Mouse (Mus musculus): ENCODE measurements at regions not wholly inside any gene's neighbourhood (a gene's known extent, or its start where the extent isn't known, plus 50 kb on each side); places are given as distances from the start of the nearest gene placed in this dataset.

GRCm38 (mm10) chr14:28784106-28784633 is 233.8 kb upstream of the Lrtm1 start:
- H3K27me3 ChIP-seq (replicated peaks): no peaks in the 10 kb centered on the region
- no peak for ATAC-seq (replicated peaks)
- no peaks in the 10 kb centered on the region for H3K36me3 ChIP-seq (replicated peaks)
- H3K27ac ChIP-seq: no peak overlapping the region
- H3K4me1 ChIP-seq: no peaks in the 10 kb centered on the region
- no peaks in the 10 kb centered on the region for H3K9me3 ChIP-seq
- H3K9ac ChIP-seq: no peak overlapping the region
- WGBS: 89% methylated on average over 6 of the region's 6 CpGs
- no peak overlapping the region for H3K4me2 ChIP-seq
- H3K4me3 ChIP-seq: no peak overlapping the region

GRCm38 (mm10) chr14:28798290-28798689 is 219.7 kb upstream of the Lrtm1 start:
- H3K27me3 ChIP-seq (replicated peaks): no peaks in the 10 kb centered on the region; the same call in 1 of the 2 replicates
- peaks cover 6% of the 10 kb centered on the region for H3K4me1 ChIP-seq
- no peak overlapping the region for H3K9ac ChIP-seq
- H3K27ac ChIP-seq: no peak overlapping the region
- no peaks in the 10 kb centered on the region for H3K36me3 ChIP-seq (replicated peaks)
- WGBS: 1% methylated on average over 4 of the region's 4 CpGs
- peak overlapping the region; percentile 33; the same call in 1 of the 2 replicates for H3K4me2 ChIP-seq
- no peak for ATAC-seq (replicated peaks)
- no peaks in the 10 kb centered on the region for H3K9me3 ChIP-seq
- H3K4me3 ChIP-seq: no peak overlapping the region

DNA sequence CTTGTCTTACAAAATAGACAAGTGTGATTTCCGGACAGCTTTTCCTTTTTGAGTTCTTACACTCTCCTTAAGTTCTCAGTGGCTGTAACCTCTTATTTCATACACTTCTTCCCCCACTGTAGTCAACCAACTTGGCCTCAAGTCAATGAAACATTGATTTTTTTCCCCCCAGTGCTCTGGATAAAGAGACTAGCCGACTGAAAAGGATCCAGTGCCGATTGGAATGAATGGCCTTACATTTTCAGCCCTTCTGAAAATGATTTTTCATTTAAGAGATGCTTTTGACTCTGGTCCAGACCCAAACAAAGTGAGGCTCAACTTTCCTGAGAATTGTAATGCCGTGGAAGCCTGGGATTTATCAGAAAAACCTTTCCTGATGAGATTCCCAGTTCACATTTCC is 216.3 kb upstream of the Lrtm1 start:
- no peak overlapping the region for H3K9ac ChIP-seq
- no peaks in the 10 kb centered on the region for H3K36me3 ChIP-seq (replicated peaks)
- peaks cover 6% of the 10 kb centered on the region for H3K4me1 ChIP-seq
- no peak overlapping the region for H3K4me3 ChIP-seq
- 59% methylated on average over 4 of the region's 4 CpGs for WGBS
- ATAC-seq (replicated peaks): no peak
- H3K9me3 ChIP-seq: no peaks in the 10 kb centered on the region
- no peak overlapping the region for H3K27ac ChIP-seq
- no peak overlapping the region for H3K4me2 ChIP-seq
- no peaks in the 10 kb centered on the region; the same call in 1 of the 2 replicates for H3K27me3 ChIP-seq (replicated peaks)

DNA sequence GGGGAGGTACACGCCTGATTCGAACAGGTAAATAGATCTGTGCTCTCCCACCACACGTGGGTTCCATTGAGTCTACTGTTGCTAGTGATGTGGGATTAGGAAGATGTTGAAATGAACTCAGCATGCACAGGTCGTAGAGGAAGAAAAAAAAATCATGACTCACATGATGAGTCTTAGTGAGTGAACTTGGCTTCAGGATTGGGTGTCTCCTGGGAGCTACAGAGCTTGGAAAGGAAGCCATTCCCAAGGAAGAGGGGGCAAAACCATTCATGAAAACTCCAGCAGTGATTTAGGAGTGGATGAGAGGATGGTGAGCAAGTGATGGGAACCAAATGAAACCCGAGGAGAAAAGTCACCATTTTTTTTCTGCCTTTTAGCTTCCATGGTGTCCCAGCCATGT is 215.9 kb upstream of the Lrtm1 start:
- Histone ChIP-seq H3K9ac (no peak overlapping the region), H3K4me2 (no peak overlapping the region), H3K27ac (no peak overlapping the region), H3K27me3 (replicated peaks) (no peaks in the 10 kb centered on the region; the same call in 1 of the 2 replicates), H3K4me3 (no peak overlapping the region), H3K4me1 (peaks cover 6% of the 10 kb centered on the region), H3K9me3 (no peaks in the 10 kb centered on the region), H3K36me3 (replicated peaks) (no peaks in the 10 kb centered on the region)
- WGBS: 80% methylated on average over 5 of the region's 5 CpGs
- no peak for ATAC-seq (replicated peaks)

DNA sequence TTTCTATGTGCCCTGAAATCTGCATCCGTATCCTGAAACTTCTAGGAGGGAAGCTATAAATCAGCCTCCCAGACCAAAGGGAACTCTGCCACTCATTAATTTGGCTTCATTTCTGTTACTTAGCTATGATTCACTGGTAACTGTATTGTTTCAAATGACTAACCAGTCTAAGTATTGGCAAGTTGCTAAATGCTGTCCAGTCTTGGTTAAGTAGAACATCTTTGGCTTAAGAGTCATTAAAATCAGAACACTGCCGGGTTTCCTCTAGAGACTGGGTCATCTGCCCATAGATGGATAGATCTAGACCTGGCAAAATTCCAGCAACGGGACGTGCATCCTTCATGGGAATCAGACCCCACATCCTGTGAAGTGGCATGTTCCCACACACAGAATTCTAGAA is 209.9 kb upstream of the Lrtm1 start:
- Histone ChIP-seq H3K4me1 (no peaks in the 10 kb centered on the region), H3K27me3 (replicated peaks) (no peaks in the 10 kb centered on the region), H3K4me2 (no peak overlapping the region), H3K36me3 (replicated peaks) (no peaks in the 10 kb centered on the region), H3K27ac (no peak overlapping the region), H3K9me3 (no peaks in the 10 kb centered on the region), H3K4me3 (no peak overlapping the region), H3K9ac (no peak overlapping the region)
- WGBS: 84% methylated on average over 4 of the region's 4 CpGs
- no peak for ATAC-seq (replicated peaks)

- no peaks in the 10 kb centered on the region for H3K4me1 ChIP-seq
- no peak overlapping the region for H3K9ac ChIP-seq
- ATAC-seq (replicated peaks): no peak
- H3K4me3 ChIP-seq: no peak overlapping the region
- no peaks in the 10 kb centered on the region for H3K9me3 ChIP-seq
- no peaks in the 10 kb centered on the region for H3K27me3 ChIP-seq (replicated peaks)
- H3K4me2 ChIP-seq: no peak overlapping the region
- H3K27ac ChIP-seq: no peak overlapping the region
- H3K36me3 ChIP-seq (replicated peaks): no peaks in the 10 kb centered on the region
- 38% methylated on average over 5 of the region's 5 CpGs for WGBS
These were observed 208.7 kb upstream of the Lrtm1 start for GRCm38 (mm10) chr14:28809355-28809754.

DNA sequence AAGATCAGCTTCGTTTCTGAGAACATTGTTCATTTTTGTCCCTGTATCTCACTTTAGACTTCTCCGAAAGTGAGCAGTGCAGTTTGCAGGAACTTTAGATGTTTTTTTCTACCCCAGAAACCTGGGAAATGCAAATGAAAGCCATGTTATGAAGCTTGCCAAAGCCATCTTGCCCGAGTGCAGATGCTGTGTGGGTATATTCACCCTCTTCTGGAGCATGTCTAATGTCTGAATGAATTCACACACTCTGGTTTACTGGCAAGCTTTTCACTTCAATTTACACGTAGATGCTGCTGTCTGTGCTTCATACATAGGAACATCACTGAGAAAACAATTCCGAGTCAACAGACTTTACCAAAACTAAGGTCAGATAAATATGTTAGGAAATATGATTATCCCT is 197.0 kb upstream of the Lrtm1 start:
- Histone ChIP-seq H3K27ac (no peak overlapping the region), H3K4me1 (no peaks in the 10 kb centered on the region), H3K4me3 (no peak overlapping the region), H3K9me3 (no peaks in the 10 kb centered on the region), H3K9ac (no peak overlapping the region), H3K27me3 (replicated peaks) (no peaks in the 10 kb centered on the region), H3K4me2 (no peak overlapping the region), H3K36me3 (replicated peaks) (no peaks in the 10 kb centered on the region)
- ATAC-seq (replicated peaks): no peak
- WGBS: 60% methylated on average over 5 of the region's 5 CpGs

- ATAC-seq (replicated peaks): no peak
- 83% methylated on average over 6 of the region's 6 CpGs for WGBS
- no peaks in the 10 kb centered on the region for H3K4me1 ChIP-seq
- no peaks in the 10 kb centered on the region for H3K9me3 ChIP-seq
- no peak overlapping the region for H3K4me2 ChIP-seq
- H3K36me3 ChIP-seq (replicated peaks): no peaks in the 10 kb centered on the region
- H3K4me3 ChIP-seq: no peak overlapping the region
- H3K27me3 ChIP-seq (replicated peaks): no peaks in the 10 kb centered on the region
- no peak overlapping the region for H3K27ac ChIP-seq
- H3K9ac ChIP-seq: no peak overlapping the region
These were observed 190.8 kb upstream of the Lrtm1 start for GRCm38 (mm10) chr14:28827186-28827585.

DNA sequence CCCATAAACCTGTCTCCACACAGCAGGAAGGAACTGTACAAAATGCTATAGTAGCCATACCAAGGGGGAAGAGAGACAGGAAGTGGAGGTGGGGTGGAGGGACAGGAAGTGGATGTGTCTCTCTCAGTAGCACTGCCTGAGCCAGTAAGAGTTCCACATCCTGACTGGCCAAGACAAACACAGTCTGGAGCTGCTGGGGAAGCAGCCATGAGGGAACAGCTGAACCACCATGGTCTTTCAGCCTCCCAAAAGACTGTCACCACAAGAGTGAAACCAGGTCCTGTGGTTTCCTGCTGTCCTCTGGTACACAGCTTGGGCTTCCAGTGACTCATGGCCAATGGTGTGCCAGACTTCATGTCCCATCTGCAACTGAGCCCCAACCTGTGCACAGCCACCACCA is 180.9 kb upstream of the Lrtm1 start:
- H3K9me3 ChIP-seq: no peaks in the 10 kb centered on the region
- ATAC-seq (replicated peaks): no peak
- H3K27ac ChIP-seq: no peak overlapping the region
- no peak overlapping the region for H3K4me3 ChIP-seq
- H3K36me3 ChIP-seq (replicated peaks): no peaks in the 10 kb centered on the region
- H3K4me2 ChIP-seq: no peak overlapping the region
- H3K4me1 ChIP-seq: no peaks in the 10 kb centered on the region
- H3K27me3 ChIP-seq (replicated peaks): no peaks in the 10 kb centered on the region
- H3K9ac ChIP-seq: no peak overlapping the region

DNA sequence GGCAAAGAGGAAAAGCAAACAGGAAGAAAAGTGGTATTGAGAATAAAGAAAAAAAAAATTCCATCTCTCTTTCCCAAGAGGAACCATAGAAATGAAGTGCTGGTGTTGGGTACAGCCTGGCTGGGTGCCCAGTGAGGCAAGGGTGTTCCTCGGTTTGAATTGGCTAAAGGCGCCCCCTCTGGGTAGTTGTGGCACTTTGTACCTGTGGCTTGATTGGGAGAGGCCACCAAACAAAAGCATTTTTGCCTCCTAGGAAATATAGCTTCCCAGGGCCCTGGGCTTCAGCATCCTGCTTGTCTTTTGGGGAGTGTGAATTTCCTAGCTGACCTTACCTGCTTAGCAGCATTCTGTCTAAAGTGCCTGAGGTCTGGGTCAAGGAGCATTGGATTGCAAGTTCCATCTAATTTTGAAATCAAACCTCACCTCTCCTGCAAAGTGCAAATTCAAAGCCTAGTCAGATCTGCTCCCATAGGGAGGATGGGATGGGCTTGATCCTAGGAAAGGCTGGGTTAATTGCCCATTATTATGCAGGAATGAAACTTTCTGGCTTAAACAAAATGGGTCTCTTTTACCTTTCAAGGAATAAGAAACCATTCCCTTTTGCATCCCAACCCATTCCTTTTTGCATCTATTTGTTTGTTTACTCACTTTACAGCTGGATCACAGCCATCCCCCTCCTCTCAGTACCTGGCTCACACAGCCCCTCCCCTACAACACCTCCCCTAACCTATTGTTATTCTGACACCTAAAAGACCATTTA is 169.0 kb upstream of the Lrtm1 start:
- Histone ChIP-seq H3K4me2 (no peak overlapping the region), H3K9me3 (no peaks in the 10 kb centered on the region), H3K4me1 (no peaks in the 10 kb centered on the region), H3K9ac (no peak overlapping the region), H3K36me3 (replicated peaks) (no peaks in the 10 kb centered on the region), H3K4me3 (no peak overlapping the region), H3K27ac (no peak overlapping the region), H3K27me3 (replicated peaks) (no peaks in the 10 kb centered on the region)
- 26% methylated on average over 2 of the region's 2 CpGs for WGBS
- no peak for ATAC-seq (replicated peaks)

Data from midbrain, embryonic 15.5 days (tissue).